Mouse (Mus musculus): Measurements from ENCODE around the gene Rsu1. TPM values are rescaled to one million over a fixed set of nuclear protein-coding genes. Genes with fewer than 3 reads are reported as not detected.

Rsu1 gene
- polyA plus RNA-seq, 1 experiment from 2014 or later = 172 TPM

GRCm38 (mm10) chr2:13234796-13235195 lies 36.4 kb downstream of the Rsu1 start:
- no peak overlapping the region for H3K27ac ChIP-seq (ENCODE audit: low read length)
- 88% methylated on average over 10 of the region's 10 CpGs for WGBS
- no peaks in the 10 kb centered on the region for H3K27me3 ChIP-seq (ENCODE audit: control insufficient read depth, insufficient read depth, low read length)
- H3K4me2 ChIP-seq (replicated peaks; ENCODE audit: low read depth, low read length) = no peak overlapping the region
- no peak for ATAC-seq (ENCODE audit: insufficient number of reproducible peaks, insufficient read depth, low FRiP score, low read depth)
- no peak overlapping the region for H3K4me3 ChIP-seq (ENCODE audit: low read depth, low read length)
- H3K9me3 ChIP-seq (ENCODE audit: control insufficient read depth, low read depth, low read length) = no peaks in the 10 kb centered on the region
- peaks cover 5% of the 10 kb centered on the region; the same call in 1 of the 2 replicates for H3K36me3 ChIP-seq (ENCODE audit: control insufficient read depth, insufficient read depth, low read length)
- H3K4me1 ChIP-seq (ENCODE audit: control insufficient read depth, insufficient read depth, low read length) = no peaks in the 10 kb centered on the region
- no peak overlapping the region for H3K9ac ChIP-seq (replicated peaks; ENCODE audit: low read depth, low read length)

DNA sequence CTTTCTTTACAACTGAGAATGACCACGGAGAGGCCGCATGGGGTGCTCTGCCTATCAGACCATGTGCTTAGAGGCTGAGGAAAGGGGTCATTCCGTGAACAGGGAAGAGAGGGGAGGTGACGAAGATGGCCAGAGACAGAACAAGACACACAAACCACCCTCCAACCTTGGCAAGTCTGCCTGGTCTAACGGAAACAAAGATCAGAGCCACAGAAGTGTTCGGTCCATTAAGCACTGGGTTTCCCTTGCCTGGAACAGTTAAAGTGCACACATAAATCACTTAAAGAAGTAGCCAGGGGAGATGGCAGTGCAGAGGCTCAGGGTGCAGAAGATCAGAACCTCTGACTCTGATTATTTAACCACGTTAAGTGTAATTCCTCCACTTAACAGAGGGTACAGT lies 37.3 kb downstream of the Rsu1 start:
- no peak overlapping the region for H3K4me2 ChIP-seq (replicated peaks; ENCODE audit: low read depth, low read length)
- WGBS = 43% methylated on average over 7 of the region's 7 CpGs

GRCm38 (mm10) chr2:13233254-13233835 lies 37.9 kb downstream of the Rsu1 start:
- ATAC-seq (ENCODE audit: insufficient number of reproducible peaks, insufficient read depth, low FRiP score, low read depth) = no peak
- H3K9me3 ChIP-seq (ENCODE audit: control insufficient read depth, low read depth, low read length) = no peaks in the 10 kb centered on the region
- no peak overlapping the region for H3K4me3 ChIP-seq (ENCODE audit: low read depth, low read length)
- no peak overlapping the region for H3K27ac ChIP-seq (ENCODE audit: low read length)
- H3K27me3 ChIP-seq (ENCODE audit: control insufficient read depth, insufficient read depth, low read length) = no peaks in the 10 kb centered on the region
- H3K4me1 ChIP-seq (ENCODE audit: control insufficient read depth, insufficient read depth, low read length) = no peaks in the 10 kb centered on the region
- H3K9ac ChIP-seq (replicated peaks; ENCODE audit: low read depth, low read length) = no peak overlapping the region
- no peak overlapping the region for H3K4me2 ChIP-seq (replicated peaks; ENCODE audit: low read depth, low read length)
- 83% methylated on average over 12 of the region's 12 CpGs for WGBS
- H3K36me3 ChIP-seq (ENCODE audit: control insufficient read depth, insufficient read depth, low read length) = no peaks in the 10 kb centered on the region; the same call in 1 of the 2 replicates

More for the DNA sequence above, 37.3 kb downstream of the Rsu1 start:
- H3K36me3 ChIP-seq (ENCODE audit: control insufficient read depth, insufficient read depth, low read length) = no peaks in the 10 kb centered on the region; the same call in 1 of the 2 replicates
- H3K27ac ChIP-seq (ENCODE audit: low read length) = no peak overlapping the region
- no peaks in the 10 kb centered on the region for H3K9me3 ChIP-seq (ENCODE audit: control insufficient read depth, low read depth, low read length)
- H3K27me3 ChIP-seq (ENCODE audit: control insufficient read depth, insufficient read depth, low read length) = no peaks in the 10 kb centered on the region
- no peak for ATAC-seq (ENCODE audit: insufficient number of reproducible peaks, insufficient read depth, low FRiP score, low read depth)
- H3K4me1 ChIP-seq (ENCODE audit: control insufficient read depth, insufficient read depth, low read length) = no peaks in the 10 kb centered on the region
- H3K9ac ChIP-seq (replicated peaks; ENCODE audit: low read depth, low read length) = no peak overlapping the region
- no peak overlapping the region for H3K4me3 ChIP-seq (ENCODE audit: low read depth, low read length)

- Histone ChIP-seq H3K36me3 (ENCODE audit: control insufficient read depth, insufficient read depth, low read length) (no peaks in the 10 kb centered on the region), H3K9me3 (ENCODE audit: control insufficient read depth, low read depth, low read length) (no peaks in the 10 kb centered on the region), H3K4me3 (ENCODE audit: low read depth, low read length) (no peak overlapping the region), H3K9ac (replicated peaks; ENCODE audit: low read depth, low read length) (no peak overlapping the region), H3K27ac (ENCODE audit: low read length) (no peak overlapping the region), H3K4me1 (ENCODE audit: control insufficient read depth, insufficient read depth, low read length) (no peaks in the 10 kb centered on the region), H3K4me2 (replicated peaks; ENCODE audit: low read depth, low read length) (no peak overlapping the region), H3K27me3 (ENCODE audit: control insufficient read depth, insufficient read depth, low read length) (no peaks in the 10 kb centered on the region)
- 87% methylated on average over 6 of the region's 6 CpGs for WGBS
- ATAC-seq (ENCODE audit: insufficient number of reproducible peaks, insufficient read depth, low FRiP score, low read depth) = no peak
These were observed 38.9 kb downstream of the Rsu1 start for GRCm38 (mm10) chr2:13232305-13232704.

- 92% methylated on average over 3 of the region's 3 CpGs for WGBS
- no peaks in the 10 kb centered on the region for H3K4me1 ChIP-seq (ENCODE audit: control insufficient read depth, insufficient read depth, low read length)
These were observed 41.5 kb downstream of the Rsu1 start for GRCm38 (mm10) chr2:13229686-13230085.

GRCm38 (mm10) chr2:13226031-13226430 lies 45.2 kb downstream of the Rsu1 start:
- no peak overlapping the region for H3K27ac ChIP-seq (ENCODE audit: low read length)
- H3K4me1 ChIP-seq (ENCODE audit: control insufficient read depth, insufficient read depth, low read length) = no peaks in the 10 kb centered on the region
- no peak overlapping the region for H3K4me2 ChIP-seq (replicated peaks; ENCODE audit: low read depth, low read length)
- no peak overlapping the region for H3K4me3 ChIP-seq (ENCODE audit: low read depth, low read length)
- peaks cover 2% of the 10 kb centered on the region; the same call in 1 of the 2 replicates for H3K36me3 ChIP-seq (ENCODE audit: control insufficient read depth, insufficient read depth, low read length)
- no peaks in the 10 kb centered on the region for H3K9me3 ChIP-seq (ENCODE audit: control insufficient read depth, low read depth, low read length)
- no peak for ATAC-seq (ENCODE audit: insufficient number of reproducible peaks, insufficient read depth, low FRiP score, low read depth)
- H3K9ac ChIP-seq (replicated peaks; ENCODE audit: low read depth, low read length) = no peak overlapping the region
- no peaks in the 10 kb centered on the region for H3K27me3 ChIP-seq (ENCODE audit: control insufficient read depth, insufficient read depth, low read length)
- 79% methylated on average over 4 of the region's 4 CpGs for whole genome bisulfite sequencing

More at GRCm38 (mm10) chr2:13229686-13230085, 41.5 kb downstream of the Rsu1 start:
- no peak for ATAC-seq (ENCODE audit: insufficient number of reproducible peaks, insufficient read depth, low FRiP score, low read depth)
- H3K36me3 ChIP-seq (ENCODE audit: control insufficient read depth, insufficient read depth, low read length) = no peaks in the 10 kb centered on the region
- H3K4me2 ChIP-seq (replicated peaks; ENCODE audit: low read depth, low read length) = no peak overlapping the region
- no peaks in the 10 kb centered on the region for H3K27me3 ChIP-seq (ENCODE audit: control insufficient read depth, insufficient read depth, low read length)
- H3K4me3 ChIP-seq (ENCODE audit: low read depth, low read length) = no peak overlapping the region
- H3K9me3 ChIP-seq (ENCODE audit: control insufficient read depth, low read depth, low read length) = no peaks in the 10 kb centered on the region
- H3K27ac ChIP-seq (ENCODE audit: low read length) = no peak overlapping the region
- H3K9ac ChIP-seq (replicated peaks; ENCODE audit: low read depth, low read length) = no peak overlapping the region

DNA sequence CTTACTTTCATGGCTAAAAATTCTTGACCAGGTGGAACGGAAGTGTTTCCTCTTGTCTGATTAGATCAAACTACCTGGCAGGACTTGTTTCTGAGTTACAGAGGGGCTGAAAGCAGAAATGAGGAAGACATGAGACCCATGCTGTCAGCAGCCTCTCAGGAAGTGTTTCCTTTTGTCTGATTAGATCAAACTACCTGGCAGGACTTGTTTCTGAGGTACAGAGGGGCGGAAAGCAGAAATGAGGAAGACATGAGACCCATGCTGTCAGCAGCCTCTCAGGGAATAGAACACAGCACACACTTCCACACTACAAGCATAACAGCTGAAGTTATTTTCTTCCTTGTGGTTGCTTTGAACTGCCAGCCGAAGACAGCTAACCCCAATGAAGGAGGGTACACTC lies 46.7 kb downstream of the Rsu1 start:
- H3K27ac ChIP-seq (ENCODE audit: low read length) = no peak overlapping the region
- no peak for ATAC-seq (ENCODE audit: insufficient number of reproducible peaks, insufficient read depth, low FRiP score, low read depth)
- no peaks in the 10 kb centered on the region for H3K9me3 ChIP-seq (ENCODE audit: control insufficient read depth, low read depth, low read length)
- peaks cover 2% of the 10 kb centered on the region; the same call in 1 of the 2 replicates for H3K36me3 ChIP-seq (ENCODE audit: control insufficient read depth, insufficient read depth, low read length)
- no peak overlapping the region for H3K4me3 ChIP-seq (ENCODE audit: low read depth, low read length)
- H3K4me2 ChIP-seq (replicated peaks; ENCODE audit: low read depth, low read length) = no peak overlapping the region
- no peak overlapping the region for H3K9ac ChIP-seq (replicated peaks; ENCODE audit: low read depth, low read length)
- no peaks in the 10 kb centered on the region for H3K4me1 ChIP-seq (ENCODE audit: control insufficient read depth, insufficient read depth, low read length)
- WGBS = 90% methylated on average over 3 of the region's 3 CpGs
- no peaks in the 10 kb centered on the region for H3K27me3 ChIP-seq (ENCODE audit: control insufficient read depth, insufficient read depth, low read length)

GRCm38 (mm10) chr2:13223451-13223850 lies 47.8 kb downstream of the Rsu1 start:
- ATAC-seq (ENCODE audit: insufficient number of reproducible peaks, insufficient read depth, low FRiP score, low read depth) = no peak
- 80% methylated on average over 4 of the region's 4 CpGs for WGBS
- Histone ChIP-seq H3K36me3 (ENCODE audit: control insufficient read depth, insufficient read depth, low read length) (peaks cover 2% of the 10 kb centered on the region; the same call in 1 of the 2 replicates), H3K27me3 (ENCODE audit: control insufficient read depth, insufficient read depth, low read length) (no peaks in the 10 kb centered on the region), H3K9ac (replicated peaks; ENCODE audit: low read depth, low read length) (no peak overlapping the region), H3K9me3 (ENCODE audit: control insufficient read depth, low read depth, low read length) (no peaks in the 10 kb centered on the region), H3K4me2 (replicated peaks; ENCODE audit: low read depth, low read length) (no peak overlapping the region), H3K27ac (ENCODE audit: low read length) (no peak overlapping the region), H3K4me1 (ENCODE audit: control insufficient read depth, insufficient read depth, low read length) (no peaks in the 10 kb centered on the region), H3K4me3 (ENCODE audit: low read depth, low read length) (no peak overlapping the region)

- Histone ChIP-seq H3K4me2 (replicated peaks; ENCODE audit: low read depth, low read length) (no peak overlapping the region), H3K27ac (ENCODE audit: low read length) (no peak overlapping the region), H3K27me3 (ENCODE audit: control insufficient read depth, insufficient read depth, low read length) (no peaks in the 10 kb centered on the region), H3K4me3 (ENCODE audit: low read depth, low read length) (no peak overlapping the region), H3K9ac (replicated peaks; ENCODE audit: low read depth, low read length) (no peak overlapping the region), H3K4me1 (ENCODE audit: control insufficient read depth, insufficient read depth, low read length) (no peaks in the 10 kb centered on the region), H3K36me3 (ENCODE audit: control insufficient read depth, insufficient read depth, low read length) (peaks cover 15% of the 10 kb centered on the region), H3K9me3 (ENCODE audit: control insufficient read depth, low read depth, low read length) (no peaks in the 10 kb centered on the region)
- WGBS = 71% methylated on average over 2 of the region's 2 CpGs
- ATAC-seq (ENCODE audit: insufficient number of reproducible peaks, insufficient read depth, low FRiP score, low read depth) = no peak
These were observed 51.1 kb downstream of the Rsu1 start for GRCm38 (mm10) chr2:13220141-13220540.
